Mouse (Mus musculus) lung, postnatal 25 days (tissue): ENCODE data around the gene Dnajb14.
"Not testable (repeated sequence)": the region's sequence is repeated elsewhere in the genome, so short reads cannot be mapped to it uniquely, and the experiment has no call there.

Source experiments
- DNase-seq: peaks from one replicate; pipeline ENCODE4 v3.0.0; 2022; ENCODE audit warnings: low spot score

The Dnajb14 gene

GRCm38 (mm10) chr3:137952914-137953880 lies 85.7 kb downstream of the Dnajb14 start:
- DNase-seq = peak; percentile 56

DNA sequence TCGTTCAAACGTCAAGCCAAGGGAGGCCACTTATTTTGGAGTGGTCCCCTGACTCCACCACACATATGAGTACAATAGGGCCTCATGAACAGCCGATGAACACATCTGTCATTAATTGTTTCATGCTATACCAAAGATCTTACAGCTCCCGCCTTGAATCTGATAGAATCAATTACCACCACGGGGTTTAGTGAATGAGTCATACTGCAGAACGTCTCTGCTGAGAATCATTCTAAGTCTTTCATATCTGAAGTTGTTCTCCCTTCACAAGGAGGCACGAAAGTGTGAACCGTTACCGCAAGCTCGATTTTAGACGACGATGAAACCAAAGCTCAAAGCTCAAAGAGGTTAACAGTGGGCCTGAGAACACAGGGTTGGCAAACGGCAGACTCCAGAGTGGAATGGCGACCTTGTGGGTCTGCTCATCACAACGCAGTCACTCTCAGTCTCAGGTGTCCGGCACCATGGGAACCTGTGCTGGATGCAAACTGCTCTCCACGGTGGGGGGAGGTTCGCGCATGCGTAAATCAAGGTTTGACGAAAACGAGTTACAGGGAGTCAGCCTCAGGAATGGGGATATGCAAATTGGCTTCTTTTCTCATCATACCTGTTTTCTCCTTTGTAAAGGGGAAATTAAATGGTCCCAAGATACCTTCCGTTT lies 86.9 kb downstream of the Dnajb14 start:
- no peak for DNase-seq

DNA sequence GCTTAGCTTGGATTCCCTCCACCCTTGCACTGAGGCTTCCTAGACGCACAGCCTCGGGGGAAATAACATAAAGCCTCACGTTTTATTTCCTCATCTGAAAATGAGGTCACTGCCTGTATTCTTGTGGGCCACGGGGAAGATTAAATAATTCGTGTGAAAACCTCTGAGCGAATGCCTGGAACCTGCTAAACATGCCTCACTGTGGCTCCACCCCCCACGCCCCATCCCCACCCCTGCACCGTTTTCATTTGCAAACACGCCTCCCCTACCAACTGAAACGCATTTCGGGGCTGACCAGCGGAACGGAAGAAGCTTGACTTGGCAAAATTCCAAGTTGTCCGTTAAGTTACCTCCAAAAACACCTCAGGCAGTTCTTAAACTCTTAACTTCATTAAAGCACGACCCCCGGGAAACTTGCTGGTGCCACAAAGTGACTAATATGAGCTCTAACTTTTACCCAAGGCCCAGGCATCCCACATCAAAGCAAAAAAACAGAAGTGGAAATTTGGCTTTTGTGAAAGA lies 88.1 kb downstream of the Dnajb14 start:
- DNase-seq = no peak

DNA sequence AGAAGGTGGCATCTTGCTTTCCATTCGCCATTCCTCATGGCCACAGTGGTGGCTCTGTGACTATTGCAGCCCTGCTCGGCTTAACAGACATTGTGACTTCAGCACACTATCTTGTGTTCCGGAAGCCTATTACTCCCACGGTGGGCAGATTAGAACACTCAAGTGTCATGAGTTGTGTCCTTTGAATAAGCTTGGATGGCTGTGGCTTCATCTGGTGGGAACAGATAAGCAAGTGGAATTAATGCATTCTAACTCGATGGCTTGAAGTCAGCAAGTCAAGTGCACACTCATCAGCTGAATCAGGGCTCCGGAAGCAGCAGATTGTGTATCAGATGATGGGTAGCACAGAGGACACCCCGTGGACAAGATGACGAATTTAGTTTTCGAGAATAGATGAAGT lies 90.4 kb downstream of the Dnajb14 start:
- DNase-seq = no peak

DNA sequence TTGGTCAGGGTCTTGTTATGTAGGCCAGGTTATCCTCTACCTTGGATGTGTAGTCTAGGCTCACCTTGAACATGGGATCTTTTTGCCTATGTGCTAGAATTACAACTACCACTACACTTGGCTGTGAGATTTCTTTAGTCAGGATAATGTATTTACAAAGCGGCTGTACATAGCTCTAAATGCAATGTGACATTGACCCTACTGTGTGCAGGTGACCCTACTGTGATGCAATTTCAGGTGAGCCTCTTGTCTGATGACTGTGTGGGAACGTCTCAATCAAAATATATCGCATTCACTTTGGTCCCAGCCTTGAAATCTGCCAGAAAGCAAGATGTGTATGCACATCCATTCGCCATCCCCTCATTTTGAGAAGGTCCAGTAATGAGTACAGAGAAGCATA lies 90.9 kb downstream of the Dnajb14 start:
- DNase-seq = no peak

- DNase-seq = no peak
Observed at GRCm38 (mm10) chr3:137959456-137959855, 92.0 kb downstream of the Dnajb14 start.

DNA sequence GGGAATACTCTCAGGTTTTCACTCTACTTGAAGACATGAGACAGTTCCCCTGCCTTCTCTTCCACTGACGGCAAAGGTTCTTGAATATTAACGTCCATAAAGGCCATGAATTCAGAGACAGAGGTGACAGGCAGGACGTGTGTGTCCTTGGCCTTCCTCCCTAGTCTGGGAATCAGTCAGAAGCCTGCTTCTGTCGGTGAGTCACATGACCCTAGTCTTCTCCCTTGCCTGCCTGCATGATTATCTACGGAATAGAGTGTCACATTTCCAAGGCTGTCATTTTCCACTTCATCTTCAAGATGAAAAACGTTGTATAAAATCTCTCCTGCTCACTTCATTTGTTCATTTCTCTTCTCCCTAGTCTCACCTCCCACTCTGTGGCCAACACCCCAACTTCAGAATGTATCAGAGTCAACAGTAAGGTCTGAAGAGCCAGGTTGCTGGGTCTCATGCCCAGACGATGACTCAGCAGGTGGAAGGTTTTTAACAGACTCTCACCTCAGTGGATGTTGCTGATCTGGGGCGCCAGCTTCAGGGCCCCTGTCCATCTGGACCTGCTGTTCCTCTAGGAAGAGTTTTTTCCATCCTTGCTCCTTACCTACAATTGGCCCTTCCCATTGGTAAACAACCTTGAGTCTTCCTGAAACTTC lies 94.4 kb downstream of the Dnajb14 start:
- no peak for DNase-seq

DNA sequence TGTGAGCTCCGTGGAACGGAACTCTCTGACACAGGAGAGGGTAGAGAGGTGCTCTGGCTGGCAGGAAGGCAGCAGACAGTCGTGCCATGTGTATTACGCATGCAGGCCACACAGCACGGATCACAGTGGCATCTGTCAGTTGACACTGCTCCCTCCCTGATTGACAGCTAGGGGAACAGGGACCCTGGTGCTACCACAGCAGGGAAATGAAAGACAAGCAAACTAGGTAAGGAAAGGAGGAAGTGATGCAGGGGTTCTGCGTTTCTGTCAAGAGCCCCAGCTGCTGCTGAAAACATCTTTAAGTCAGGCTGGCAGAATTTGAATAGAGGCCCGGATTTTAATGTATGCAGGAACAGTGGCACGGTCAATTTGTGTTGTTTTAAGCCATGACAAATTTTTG lies 96.0 kb downstream of the Dnajb14 start:
- no peak for DNase-seq

GRCm38 (mm10) chr3:137964014-137964413 lies 96.5 kb downstream of the Dnajb14 start:
- DNase-seq = not testable (repeated sequence)
